Mouse (Mus musculus): Measurements from ENCODE around the gene Sept8.

GRCm38 (mm10) chr11:53528397-53529252 is 9.6 kb downstream of the Sept8 start:
- TF ChIP-seq POLR2A (IDR thresholded peaks at IDR 0.05; ENCODE audit: borderline replicate concordance, control insufficient read depth, low read depth, low read length) (no peak), CTCF (IDR thresholded peaks at IDR 0.05; ENCODE audit: control insufficient read depth, insufficient read depth, low read length) (no peak)

All from bone marrow, adult 2 months (tissue).